Mouse (Mus musculus) lung, postnatal 0 days (tissue): Measurements from ENCODE around the gene Ccdc62.

Experiments used
- CTCF ChIP-seq: IDR thresholded peaks from 2 replicates; pipeline ENCODE4 v1.5.1; 2016; ENCODE audit warnings: antibody characterized with exemption, mild to moderate bottlenecking
- EP300 ChIP-seq: IDR thresholded peaks from 2 replicates; pipeline ENCODE4 v1.6.1; 2016; ENCODE audit warnings: antibody characterized with exemption, mild to moderate bottlenecking, control low read depth

DNA sequence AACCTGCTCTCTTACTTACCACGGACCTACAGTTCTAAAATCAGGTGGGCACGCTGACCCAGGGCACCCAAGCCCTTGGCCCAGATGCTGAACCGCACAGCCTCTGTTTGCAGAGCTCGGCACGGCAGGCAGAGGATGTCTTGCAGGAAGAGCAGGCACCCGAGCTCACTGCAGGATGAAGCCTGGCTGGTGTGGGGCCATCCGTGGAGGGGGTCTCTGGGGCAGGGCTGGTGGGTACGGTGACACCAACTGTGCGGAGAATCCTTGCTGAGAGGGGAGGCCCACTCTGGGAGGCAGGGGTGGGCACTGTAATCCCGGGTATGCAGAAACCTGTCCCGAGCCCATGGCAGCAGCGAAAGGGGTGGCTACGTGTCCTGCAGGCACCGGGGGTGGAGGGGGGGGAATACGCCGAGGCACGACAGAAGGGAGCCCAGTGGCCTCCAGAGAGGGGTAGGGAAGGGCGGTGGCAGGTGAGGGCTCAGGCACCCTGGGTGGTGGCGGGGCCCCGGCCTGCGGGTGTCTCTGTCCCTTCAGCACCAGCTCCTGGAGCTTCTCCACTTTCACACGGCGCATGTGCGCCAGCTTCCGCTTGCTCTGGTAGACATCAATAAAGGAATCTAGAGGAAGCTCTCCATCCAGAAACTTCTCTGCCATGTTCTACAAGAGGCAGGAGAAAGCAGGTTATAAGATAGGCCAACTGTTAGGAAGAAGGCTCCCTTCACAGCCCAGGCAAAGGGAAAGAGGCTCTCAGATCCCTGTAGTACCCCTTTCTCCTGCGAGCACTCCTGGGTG, 75.8 kb downstream of the Ccdc62 start:
- TF ChIP-seq CTCF = no peak
- TF ChIP-seq EP300 = no peak
